Mouse (Mus musculus): ENCODE data around the gene Sacm1l. TPM values are rescaled to one million over a fixed set of nuclear protein-coding genes. Genes with fewer than 3 reads are reported as not detected.

Gene Sacm1l
- total RNA-seq, 2 experiments from 2014 or later, result 47.5 to 52.2 TPM

Other genes starting within 250 kb of the Sacm1l start
- gene Lars2, start 162.8 kb upstream of the Sacm1l start, total RNA-seq (2021), result 10 to 100 TPM; 78.0 to 86.2 TPM
- 10 to 100 TPM in 1 of 2 experiments, 1 to 10 TPM in 1; 8.2 to 11.3 TPM for gene Limd1, start 51.1 kb upstream of the Sacm1l start, total RNA-seq (2021)
- under 1 TPM; 0.55 to 0.69 TPM for gene Slc6a20b, start 102.8 kb downstream of the Sacm1l start, total RNA-seq (2021)
- under 1 TPM in 1 of 2 experiments, not detected in 1; 0.16 TPM for gene Ccr9, start 148.7 kb downstream of the Sacm1l start, total RNA-seq (2021)
- gene Slc6a20a, start 149.1 kb downstream of the Sacm1l start, total RNA-seq (2021), result 10 to 100 TPM; 15.5 to 17.5 TPM
- gene Lztfl1, start 187.9 kb downstream of the Sacm1l start, total RNA-seq (2021), result 10 to 100 TPM; 60.3 to 64.3 TPM

All from layer of hippocampus, postnatal 14 days (tissue).